Mouse (Mus musculus) B cell, adult 2 months (primary cell): ENCODE measurements at regions not wholly inside any gene's neighbourhood (a gene's known extent, or its start where the extent isn't known, plus 50 kb on each side); places are given as distances from the start of the nearest gene placed in this dataset.

Experiments used
- DNase-seq, 2 experiments: peaks; one replicate each; pipeline ENCODE4 v3.0.0; 2022

DNA sequence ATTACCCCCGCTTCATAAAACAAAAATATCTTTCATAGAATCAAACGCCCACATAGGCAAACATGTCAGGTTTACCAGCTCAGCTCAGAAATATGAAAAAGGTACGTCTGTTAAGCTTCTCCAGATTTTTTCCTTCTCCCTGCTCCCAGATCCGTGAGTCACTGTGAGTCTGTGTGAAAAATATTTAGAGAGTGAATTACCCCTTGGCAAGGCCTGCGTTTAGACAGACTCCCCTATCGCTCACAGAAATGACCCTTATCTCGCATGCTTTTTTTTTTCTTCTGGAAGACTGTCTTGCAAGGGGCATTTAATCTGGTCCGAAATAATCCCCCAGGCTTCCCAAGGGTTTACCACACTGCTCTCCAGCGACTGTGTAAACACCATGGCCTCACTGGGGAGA is 102.4 kb upstream of the Fn1 start:
- DNase-seq = no peak

GRCm38 (mm10) chr1:71752351-71752750 is 99.4 kb upstream of the Fn1 start:
- DNase-seq = no peak

- no peak for DNase-seq
These were observed 98.6 kb upstream of the Fn1 start for GRCm38 (mm10) chr1:71751601-71752000.

DNA sequence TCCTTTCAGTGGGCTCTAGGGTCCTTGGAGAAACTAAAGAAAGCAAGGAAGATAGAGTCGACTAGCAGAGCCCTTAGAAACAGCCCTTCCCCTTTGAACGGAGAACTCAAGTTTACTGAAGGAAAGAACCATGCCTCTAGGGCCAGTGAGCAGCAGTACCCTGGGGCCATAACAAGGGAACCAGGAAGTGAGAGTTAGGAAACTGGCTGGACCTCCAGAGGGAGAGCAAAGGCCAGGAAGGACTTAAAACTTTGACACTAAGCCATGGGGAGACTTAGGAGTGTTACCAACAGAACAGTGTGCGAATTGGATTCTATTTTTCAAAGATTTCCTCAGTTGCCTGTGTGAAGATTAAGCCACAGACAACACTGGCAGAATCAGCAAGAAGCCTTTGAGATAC is 82.6 kb upstream of the Fn1 start:
- no peak for DNase-seq

DNA sequence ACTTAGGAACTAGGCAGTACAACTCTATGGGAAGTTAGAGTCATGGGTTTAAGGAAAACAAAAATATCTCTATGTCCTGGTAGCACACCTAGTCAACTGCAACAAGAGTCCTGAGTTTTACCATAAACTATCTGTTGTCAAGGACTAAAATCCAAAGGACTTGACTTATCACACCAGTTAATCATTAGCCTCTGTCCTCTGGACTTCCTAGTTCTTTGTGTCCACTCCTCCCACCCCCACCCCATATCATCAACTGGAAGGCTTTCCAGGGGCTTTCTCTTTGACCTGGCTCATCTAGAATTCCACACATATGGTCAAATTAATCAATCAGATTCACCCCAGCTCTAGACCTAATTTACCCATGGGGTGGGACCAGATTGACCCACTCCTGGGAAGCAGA is 78.6 kb upstream of the Fn1 start:
- no peak for DNase-seq

DNA sequence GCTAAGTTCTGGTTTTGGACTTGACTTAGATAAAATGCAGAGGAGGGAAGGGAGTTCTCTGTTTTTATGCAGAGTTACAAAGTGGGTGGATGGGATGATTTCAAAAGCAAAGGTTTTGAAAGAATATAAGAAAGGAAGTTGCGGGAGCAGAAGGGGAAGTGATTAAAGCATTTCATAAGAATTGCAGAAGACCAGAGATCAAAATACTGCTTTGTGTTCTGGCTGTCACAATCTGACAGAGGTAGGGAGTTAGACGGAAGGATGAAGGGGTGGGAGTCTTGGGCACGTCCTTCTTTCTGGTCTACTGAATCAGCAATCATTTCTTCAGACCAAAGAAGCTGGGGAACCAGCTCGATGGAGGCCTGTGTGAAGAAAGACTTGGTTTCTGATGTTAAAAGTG is 78.0 kb upstream of the Fn1 start:
- DNase-seq = no peak

GRCm38 (mm10) chr1:71728852-71729347 is 75.9 kb upstream of the Fn1 start:
- DNase-seq = no peak

- DNase-seq = no peak
These were observed 70.8 kb upstream of the Fn1 start for GRCm38 (mm10) chr1:71723816-71724215.

GRCm38 (mm10) chr1:71723039-71723397 is 70.0 kb upstream of the Fn1 start:
- no peak for DNase-seq

DNA sequence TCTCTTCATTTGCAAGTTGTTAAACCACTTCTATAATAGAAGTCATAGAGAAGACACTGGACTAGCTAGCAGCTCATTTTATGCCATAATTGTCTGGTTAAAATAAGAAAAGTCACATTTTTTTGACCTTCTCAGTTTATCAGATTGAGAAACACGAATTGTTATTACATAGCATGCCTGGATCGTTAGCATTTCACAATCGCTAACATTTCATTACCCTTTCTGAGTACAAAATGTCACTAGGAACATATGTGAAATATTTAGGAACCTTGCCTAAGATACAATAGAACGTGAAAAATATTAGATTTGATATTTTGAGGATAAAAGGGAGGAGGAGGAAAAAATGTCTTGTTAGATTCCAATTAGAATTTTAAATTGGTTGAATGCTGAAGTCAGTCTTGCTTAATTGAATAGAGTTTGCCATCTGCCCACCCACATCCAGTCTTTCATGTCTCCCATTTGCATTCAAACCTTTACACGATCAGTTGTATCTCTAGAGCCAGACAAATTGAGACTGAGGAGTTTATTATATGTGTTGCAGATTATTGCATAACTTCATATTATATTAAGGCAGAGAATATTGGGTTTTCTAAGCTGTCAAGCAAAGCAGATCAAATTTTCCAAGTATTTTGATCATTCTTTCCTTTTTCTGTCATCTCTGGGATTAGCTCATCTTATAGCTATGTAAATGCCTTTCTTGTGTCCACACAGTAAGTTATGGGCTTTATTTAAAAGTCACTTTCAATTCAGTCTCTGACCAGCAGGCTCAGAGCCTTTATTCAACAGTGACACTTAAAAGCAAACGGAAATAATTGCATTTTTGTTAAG is 69.4 kb upstream of the Fn1 start:
- no peak for DNase-seq
